Mouse (Mus musculus) forebrain, embryonic 13.5 days (tissue): ENCODE data around the gene Erp44. TPM values are rescaled to one million over a fixed set of nuclear protein-coding genes. Genes with fewer than 3 reads are reported as not detected.

Experiments
- ATAC-seq: fragments of 200-750 bp; cut with Nextera tagmentation; 2 replicates; pipeline ENCODE4 v1.8.0; 2017
- H3K27ac ChIP-seq: fragments of 300-500 bp; sonication (generic); 2 replicates; pipeline ENCODE4 v1.5.1; 2015; ENCODE audit warnings: inconsistent platforms, mild to moderate bottlenecking, moderate library complexity
- H3K27me3 ChIP-seq: fragments of 300-500 bp; sonication (generic); 2 replicates; pipeline ENCODE4 v1.6.1; 2015; ENCODE audit warnings: mild to moderate bottlenecking, inconsistent platforms
- H3K36me3 ChIP-seq: fragments of 300-500 bp; sonication (generic); 2 replicates; pipeline ENCODE4 v1.6.1; 2015; ENCODE audit warnings: mild to moderate bottlenecking, inconsistent platforms; ENCODE audit not compliant: poor library complexity, severe bottlenecking
- H3K4me1 ChIP-seq: fragments of 300-500 bp; sonication (generic); 2 replicates; pipeline ENCODE4 v1.6.1; 2015; ENCODE audit warnings: inconsistent platforms
- H3K4me2 ChIP-seq: fragments of 300-500 bp; sonication (generic); 2 replicates; pipeline ENCODE4 v1.6.1; 2015; ENCODE audit warnings: inconsistent platforms, mild to moderate bottlenecking, moderate library complexity
- H3K4me3 ChIP-seq: fragments of 300-500 bp; sonication (generic); 2 replicates; pipeline ENCODE4 v1.5.1; 2015; ENCODE audit warnings: mild to moderate bottlenecking, inconsistent platforms
- H3K9ac ChIP-seq: fragments of 300-500 bp; sonication (generic); 2 replicates; pipeline ENCODE4 v1.6.1; 2015; ENCODE audit warnings: mild to moderate bottlenecking, inconsistent platforms
- H3K9me3 ChIP-seq: fragments of 300-500 bp; sonication (generic); replicated peaks from 2 replicates; pipeline ENCODE4 v1.6.1; 2016; ENCODE audit warnings: inconsistent platforms
- WGBS: fragments of 180-500 bp; shearing (Covaris S2); methylation state at CpG from one replicate; pipeline ENCODE4 v1.1.7; 2015; 5-methylcytosine and 5-hydroxymethylcytosine counted together
- polyA plus RNA-seq: library from polyadenylated mRNA; unstranded; fragments of >200 nt; fragmentation: Nextera tagmentation; extraction: Ambion mirVana; gene quantifications from 2 replicates; pipeline ENCODE4 v1.2.1, GENCODE M21; 2015

Gene Erp44
- polyA plus RNA-seq, 1 experiment from 2014 or later = 60.7 TPM

DNA sequence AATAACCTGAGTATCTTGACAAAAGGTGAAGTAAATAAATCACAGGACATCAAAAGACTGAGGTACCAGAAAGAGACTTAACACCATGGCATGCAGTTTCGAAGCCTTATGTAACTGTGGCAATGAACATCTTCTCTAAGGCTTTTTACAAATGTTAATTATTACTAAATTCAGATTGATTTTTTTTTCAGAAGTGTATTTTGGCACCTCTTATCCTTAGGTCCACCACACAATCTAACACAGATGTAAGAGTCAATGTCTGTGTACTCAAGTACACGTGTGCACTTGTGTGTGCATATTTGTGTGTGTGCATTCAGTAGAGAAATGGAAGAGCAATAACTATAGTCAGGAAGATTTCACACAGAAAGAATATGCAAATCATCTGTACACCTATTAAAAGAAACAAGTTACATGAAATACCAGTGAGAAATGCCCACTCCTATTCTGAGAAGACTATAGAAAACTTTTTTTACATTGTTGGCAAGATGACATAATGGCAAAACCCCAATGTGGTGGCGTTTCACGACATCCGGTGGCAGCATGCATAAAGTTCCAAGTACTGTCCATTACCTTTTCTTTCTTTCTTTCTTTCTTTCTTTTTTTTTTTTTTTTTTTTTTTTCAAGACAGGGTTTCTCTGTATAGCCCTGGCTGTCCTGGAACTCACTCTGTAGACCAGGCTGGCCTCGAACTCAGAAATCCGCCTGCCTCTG lies 6.1 kb downstream of the Erp44 start:
- ATAC-seq = no peak
- Histone ChIP-seq H3K27me3 (no peaks in the 10 kb centered on the region), H3K9ac (no peak overlapping the region), H3K4me2 (no peak overlapping the region), H3K4me1 (peaks cover 10% of the 10 kb centered on the region), H3K27ac (no peak overlapping the region), H3K4me3 (no peak overlapping the region), H3K9me3 (0 out of 2 replicates have a peak, but pooled peaks cover 3% of the 10 kb centered on the region), H3K36me3 (0 out of 2 replicates have a peak, but pooled peaks cover 7% of the 10 kb centered on the region)
- WGBS = 96% methylated on average over 7 of the region's 7 CpGs

DNA sequence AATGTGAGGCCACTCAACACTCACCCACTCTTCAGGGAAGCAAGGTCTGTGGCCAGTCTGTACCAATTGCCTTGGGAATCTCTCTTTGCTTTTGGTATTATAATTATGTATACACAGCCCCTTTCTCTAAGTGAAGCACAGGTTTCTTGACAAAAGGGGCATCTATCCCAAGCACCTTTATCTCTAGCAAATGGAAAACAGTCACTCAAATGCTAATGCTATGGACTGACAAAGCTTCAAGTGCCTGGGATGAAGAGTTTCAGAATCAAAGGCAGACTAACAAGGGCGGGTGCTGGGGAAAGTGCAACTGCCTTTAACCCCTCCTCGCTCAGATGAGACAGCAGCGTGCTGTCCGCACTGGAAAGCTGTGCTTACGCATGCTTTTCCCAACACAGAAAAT lies 7.5 kb downstream of the Erp44 start:
- no peak for ATAC-seq
- Histone ChIP-seq H3K27me3 (no peaks in the 10 kb centered on the region), H3K4me2 (no peak overlapping the region), H3K4me3 (no peak overlapping the region), H3K36me3 (0 out of 2 replicates have a peak, but pooled peaks cover 7% of the 10 kb centered on the region), H3K4me1 (peaks cover 6% of the 10 kb centered on the region), H3K9ac (no peak overlapping the region), H3K27ac (no peak overlapping the region), H3K9me3 (0 out of 2 replicates have a peak, but pooled peaks cover 3% of the 10 kb centered on the region)
- WGBS = 41% methylated on average over 5 of the region's 5 CpGs

DNA sequence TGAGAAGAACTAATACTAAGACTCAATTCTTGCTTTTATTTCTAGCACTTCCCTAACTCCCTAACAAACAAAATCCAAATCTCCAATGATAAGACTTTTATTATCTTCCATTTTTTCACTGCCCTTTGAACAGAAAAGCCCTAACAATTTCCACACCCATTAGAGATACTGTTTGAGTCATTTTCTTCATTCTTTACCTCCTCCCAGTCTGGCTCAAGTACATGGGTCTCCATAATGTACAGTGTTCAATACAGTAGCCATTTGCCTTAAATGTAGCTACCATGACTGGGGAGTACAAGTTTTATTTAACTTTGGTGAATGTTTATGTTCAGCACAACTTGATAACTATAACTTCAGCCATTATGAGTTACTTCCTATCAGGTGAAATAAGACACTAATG lies 8.8 kb downstream of the Erp44 start:
- H3K4me3 ChIP-seq = no peak overlapping the region
- no peaks in the 10 kb centered on the region for H3K27me3 ChIP-seq
- no peak overlapping the region for H3K9ac ChIP-seq
- ATAC-seq = no peak
- peaks cover 6% of the 10 kb centered on the region for H3K4me1 ChIP-seq
- H3K27ac ChIP-seq = no peak overlapping the region
- no peak overlapping the region for H3K4me2 ChIP-seq
- 0 out of 2 replicates have a peak, but pooled peaks cover 3% of the 10 kb centered on the region for H3K9me3 ChIP-seq
- H3K36me3 ChIP-seq = 0 out of 2 replicates have a peak, but pooled peaks cover 7% of the 10 kb centered on the region

DNA sequence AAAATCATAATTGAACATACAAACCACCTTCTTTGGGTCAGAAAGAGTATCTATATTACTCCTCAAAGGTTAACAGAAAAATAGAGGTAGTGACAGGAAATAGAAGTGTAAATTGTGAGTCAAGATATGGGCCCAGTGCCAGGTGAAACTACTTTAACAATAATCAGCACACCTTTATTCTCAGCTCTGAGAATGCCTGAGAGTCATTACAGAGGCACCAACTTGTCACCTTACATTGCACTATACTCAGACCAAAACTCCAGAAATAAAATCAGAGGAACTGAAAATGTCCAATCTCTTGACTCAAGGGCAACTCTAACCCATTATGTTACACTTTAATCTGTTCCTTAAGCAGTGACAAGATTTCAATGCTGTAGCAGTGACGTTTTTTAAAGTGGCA lies 11.2 kb downstream of the Erp44 start:
- no peak overlapping the region for H3K4me3 ChIP-seq
- no peaks in the 10 kb centered on the region for H3K27me3 ChIP-seq
- ATAC-seq = no peak
- no peak overlapping the region for H3K4me2 ChIP-seq
- H3K9me3 ChIP-seq = no peaks in the 10 kb centered on the region
- no peak overlapping the region for H3K9ac ChIP-seq
- H3K4me1 ChIP-seq = peaks cover 6% of the 10 kb centered on the region
- 79% methylated on average over 1 of the region's 1 CpGs for WGBS
- no peak overlapping the region for H3K27ac ChIP-seq
- H3K36me3 ChIP-seq = no peaks in the 10 kb centered on the region

DNA sequence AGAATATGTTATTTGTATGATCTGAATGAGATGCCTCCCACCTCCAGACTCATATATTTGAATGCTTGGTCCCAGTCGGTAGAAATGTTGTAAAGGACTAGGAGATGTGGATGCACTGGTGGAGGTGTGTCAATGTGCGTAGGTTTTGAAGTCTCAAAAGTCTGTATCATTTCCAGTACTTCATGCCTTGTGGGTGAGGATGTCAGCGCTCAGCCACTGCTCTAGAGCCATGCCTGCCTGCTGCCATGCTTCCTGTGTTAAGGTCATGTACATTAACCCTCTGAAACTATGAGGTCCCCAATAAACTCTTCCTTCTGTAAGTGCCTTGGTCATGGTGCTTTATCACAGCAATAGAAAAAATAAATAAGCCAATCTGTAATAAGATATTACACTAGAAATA lies 11.7 kb downstream of the Erp44 start:
- H3K27ac ChIP-seq = no peak overlapping the region
- no peak overlapping the region for H3K9ac ChIP-seq
- H3K4me2 ChIP-seq = no peak overlapping the region
- H3K27me3 ChIP-seq = no peaks in the 10 kb centered on the region
- H3K4me3 ChIP-seq = no peak overlapping the region
- H3K9me3 ChIP-seq = no peaks in the 10 kb centered on the region
- no peaks in the 10 kb centered on the region for H3K36me3 ChIP-seq
- no peak for ATAC-seq
- H3K4me1 ChIP-seq = peaks cover 6% of the 10 kb centered on the region
- WGBS = 89% methylated on average over 3 of the region's 3 CpGs

DNA sequence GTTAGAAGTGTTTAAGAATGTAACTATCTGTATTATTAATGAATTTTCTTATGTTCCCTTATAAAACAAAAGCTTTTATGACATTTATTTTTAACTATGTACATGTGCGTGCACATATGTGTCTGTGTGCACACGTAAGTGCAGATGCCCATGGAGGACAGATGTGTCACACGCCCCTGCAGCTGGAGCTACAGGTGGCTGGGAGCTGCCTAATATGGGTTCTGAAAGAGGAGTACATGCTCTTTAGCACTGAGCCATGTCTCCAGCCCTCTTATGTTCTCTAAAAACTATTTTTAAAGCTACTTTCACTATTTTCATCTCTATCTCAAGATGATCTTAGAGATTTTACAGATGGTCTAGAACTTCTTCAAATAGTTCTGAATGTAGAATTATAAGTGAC lies 21.3 kb downstream of the Erp44 start:
- no peaks in the 10 kb centered on the region for H3K9me3 ChIP-seq
- no peaks in the 10 kb centered on the region for H3K4me1 ChIP-seq
- no peak overlapping the region for H3K4me3 ChIP-seq
- no peaks in the 10 kb centered on the region for H3K36me3 ChIP-seq
- H3K27me3 ChIP-seq = no peaks in the 10 kb centered on the region
- 93% methylated on average over 3 of the region's 3 CpGs for WGBS
- no peak overlapping the region for H3K27ac ChIP-seq
- H3K4me2 ChIP-seq = no peak overlapping the region
- ATAC-seq = no peak
- H3K9ac ChIP-seq = no peak overlapping the region

DNA sequence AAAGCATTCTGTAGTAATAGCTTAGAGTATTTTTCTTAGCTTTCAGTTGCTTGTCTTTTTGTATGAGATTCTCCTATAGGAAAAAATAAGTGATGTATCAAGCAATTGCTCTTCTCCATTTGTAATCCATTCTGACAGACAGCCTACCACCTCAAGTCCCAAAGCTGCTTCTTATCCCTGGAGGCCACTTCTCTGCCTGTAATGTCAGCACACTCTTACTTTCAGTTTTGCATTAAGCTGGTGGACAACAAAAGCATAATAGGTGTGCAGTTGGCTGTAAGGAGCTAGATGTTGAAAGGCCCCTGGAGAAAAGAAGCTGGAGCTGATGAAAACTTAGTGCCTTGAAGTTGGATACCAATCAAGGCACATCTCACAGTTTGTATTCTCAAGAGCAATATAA lies 26.1 kb downstream of the Erp44 start:
- Histone ChIP-seq H3K27ac (no peak overlapping the region), H3K4me3 (no peak overlapping the region), H3K4me2 (no peak overlapping the region), H3K4me1 (no peaks in the 10 kb centered on the region), H3K36me3 (no peaks in the 10 kb centered on the region), H3K9me3 (no peaks in the 10 kb centered on the region), H3K9ac (no peak overlapping the region), H3K27me3 (no peaks in the 10 kb centered on the region)
- ATAC-seq = no peak

DNA sequence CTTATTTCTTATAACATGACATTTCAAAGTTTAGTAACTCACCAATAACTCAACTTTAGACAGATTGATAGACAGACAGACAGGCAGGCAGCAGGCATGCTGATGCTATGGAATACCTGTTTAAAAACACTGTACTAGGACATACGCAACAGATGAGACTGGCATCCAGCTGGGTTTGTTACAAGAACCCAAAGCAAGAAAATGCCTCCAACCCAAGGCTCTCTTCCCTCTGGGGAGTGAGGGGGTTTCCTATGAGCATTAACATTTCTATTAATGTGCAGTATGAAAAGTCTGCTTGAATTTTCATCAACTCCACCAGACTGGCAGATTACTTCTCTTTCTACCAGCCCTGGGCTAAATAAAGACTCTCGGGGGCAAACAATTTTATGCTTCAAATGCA lies 35.1 kb downstream of the Erp44 start:
- Histone ChIP-seq H3K9ac (no peak overlapping the region), H3K27ac (no peak overlapping the region), H3K9me3 (no peaks in the 10 kb centered on the region), H3K4me3 (no peak overlapping the region), H3K4me2 (no peak overlapping the region), H3K36me3 (no peaks in the 10 kb centered on the region), H3K27me3 (no peaks in the 10 kb centered on the region), H3K4me1 (no peaks in the 10 kb centered on the region)
- no peak for ATAC-seq
- 83% methylated on average over 2 of the region's 2 CpGs for WGBS

DNA sequence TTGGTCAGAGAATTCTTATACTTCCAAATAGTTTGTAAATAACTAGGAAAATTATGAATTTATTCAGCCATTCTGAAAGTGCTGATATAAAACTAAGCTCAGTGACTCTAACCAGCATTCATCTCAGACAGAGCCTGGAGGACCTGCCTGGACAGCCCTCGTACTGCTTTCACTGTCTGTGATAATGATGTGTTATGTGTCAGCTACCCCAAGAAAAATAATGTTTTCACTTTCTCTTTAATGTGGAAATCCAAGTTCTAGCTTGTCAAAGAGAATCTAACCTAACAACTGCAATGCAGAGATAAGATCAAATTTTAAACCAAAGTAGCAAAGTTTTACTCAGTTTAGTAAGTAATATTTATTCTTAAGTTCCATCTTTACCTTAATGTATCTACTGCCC lies 35.6 kb downstream of the Erp44 start:
- ATAC-seq = no peak
- WGBS = 72% methylated on average over 1 of the region's 1 CpGs

DNA sequence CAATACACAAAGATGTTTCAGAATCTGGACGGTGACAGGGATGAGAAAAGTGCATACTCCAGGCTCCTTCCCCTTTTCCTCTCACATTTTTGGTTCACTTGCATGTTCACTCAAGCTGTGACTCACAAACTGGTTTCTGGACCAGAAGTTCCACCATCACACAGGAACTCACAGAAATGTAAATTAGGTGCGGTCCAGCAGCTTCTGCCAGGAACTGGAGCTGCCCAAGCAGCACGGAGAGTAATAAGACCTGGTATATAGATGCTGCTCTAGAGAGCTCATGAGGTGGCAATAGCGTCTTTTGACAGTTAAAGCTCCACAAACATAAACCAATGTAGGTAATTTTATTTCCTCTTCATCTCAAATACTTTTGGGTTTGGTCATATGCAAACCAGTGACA lies 36.9 kb downstream of the Erp44 start:
- no peaks in the 10 kb centered on the region for H3K36me3 ChIP-seq
- WGBS = 86% methylated on average over 4 of the region's 4 CpGs
- H3K27me3 ChIP-seq = no peaks in the 10 kb centered on the region
- H3K4me1 ChIP-seq = no peaks in the 10 kb centered on the region
- ATAC-seq = no peak
- H3K4me3 ChIP-seq = no peak overlapping the region
- no peaks in the 10 kb centered on the region for H3K9me3 ChIP-seq
- H3K27ac ChIP-seq = no peak overlapping the region
- H3K4me2 ChIP-seq = no peak overlapping the region
- H3K9ac ChIP-seq = no peak overlapping the region

More for the DNA sequence above, 35.6 kb downstream of the Erp44 start:
- Histone ChIP-seq H3K4me2 (no peak overlapping the region), H3K4me3 (no peak overlapping the region), H3K27me3 (no peaks in the 10 kb centered on the region), H3K4me1 (no peaks in the 10 kb centered on the region), H3K9ac (no peak overlapping the region), H3K27ac (no peak overlapping the region), H3K36me3 (no peaks in the 10 kb centered on the region), H3K9me3 (no peaks in the 10 kb centered on the region)

DNA sequence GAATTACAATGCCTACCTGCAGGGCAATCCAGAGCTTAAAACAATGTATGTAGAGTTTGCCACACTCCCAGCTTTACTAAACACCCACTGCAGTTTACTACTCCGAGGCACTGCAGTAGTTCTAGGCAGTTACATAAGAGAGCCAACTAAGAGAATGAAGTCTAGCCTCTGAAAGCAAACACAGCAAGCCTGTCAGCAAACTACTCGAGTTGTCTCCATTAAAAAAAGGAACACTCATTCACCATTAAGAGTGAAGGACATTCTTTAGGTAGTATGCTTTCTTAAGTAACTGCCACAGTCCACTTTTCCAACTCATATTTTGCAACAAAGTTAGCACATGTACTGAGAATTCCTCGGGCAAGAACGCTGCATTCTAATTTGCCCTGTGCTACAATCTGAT lies 40.3 kb downstream of the Erp44 start:
- Histone ChIP-seq H3K9ac (no peak overlapping the region), H3K4me2 (no peak overlapping the region), H3K4me1 (no peaks in the 10 kb centered on the region), H3K27me3 (no peaks in the 10 kb centered on the region), H3K4me3 (no peak overlapping the region), H3K36me3 (no peaks in the 10 kb centered on the region), H3K27ac (no peak overlapping the region), H3K9me3 (no peaks in the 10 kb centered on the region)
- 87% methylated on average over 4 of the region's 4 CpGs for WGBS
- ATAC-seq = no peak

DNA sequence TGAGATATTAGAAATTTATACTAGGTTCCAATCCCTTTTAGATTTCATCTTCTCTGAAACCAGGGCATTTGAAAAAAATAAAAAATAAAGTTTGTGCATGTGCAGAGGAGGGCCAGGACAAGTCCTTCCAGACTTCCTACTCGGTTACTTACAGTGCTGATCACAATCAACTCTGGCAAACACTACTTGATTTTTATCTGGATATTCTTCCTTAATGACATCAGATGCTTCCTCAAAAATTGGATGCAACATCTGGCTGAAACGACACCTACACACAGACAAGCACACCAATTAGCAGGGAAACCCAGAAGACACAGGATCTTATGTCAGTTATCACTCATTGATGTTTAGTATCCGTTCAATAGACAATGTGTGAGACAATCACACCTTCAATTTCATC lies 42.6 kb downstream of the Erp44 start:
- Histone ChIP-seq H3K36me3 (no peaks in the 10 kb centered on the region), H3K4me1 (no peaks in the 10 kb centered on the region), H3K4me2 (no peak overlapping the region), H3K27ac (no peak overlapping the region), H3K9ac (no peak overlapping the region), H3K9me3 (no peaks in the 10 kb centered on the region), H3K27me3 (no peaks in the 10 kb centered on the region), H3K4me3 (no peak overlapping the region)
- 75% methylated on average over 3 of the region's 3 CpGs for WGBS
- ATAC-seq = no peak

DNA sequence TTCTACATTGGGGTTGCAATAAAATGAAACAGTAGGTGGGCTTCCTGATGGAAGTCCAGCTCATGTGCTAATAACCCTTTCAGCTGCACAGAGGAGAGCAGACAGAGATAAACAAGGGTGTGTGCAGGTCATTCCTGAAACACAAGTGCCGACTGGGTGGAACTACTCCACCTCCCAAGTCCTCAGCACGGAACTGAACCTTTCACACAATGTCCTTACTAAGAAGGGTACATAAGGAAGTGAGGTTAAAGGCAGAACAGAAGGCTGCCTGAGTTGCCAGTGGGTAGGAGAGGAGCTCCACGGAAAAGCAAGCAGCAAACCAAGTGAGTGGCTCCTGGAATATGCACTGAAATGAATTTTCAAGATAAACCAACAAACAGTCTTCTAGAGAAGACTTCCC lies 52.6 kb downstream of the Erp44 start:
- Histone ChIP-seq H3K4me1 (no peaks in the 10 kb centered on the region), H3K36me3 (no peaks in the 10 kb centered on the region), H3K27ac (no peak overlapping the region), H3K4me3 (no peak overlapping the region), H3K4me2 (no peak overlapping the region), H3K9me3 (no peaks in the 10 kb centered on the region), H3K27me3 (no peaks in the 10 kb centered on the region), H3K9ac (no peak overlapping the region)
- WGBS = 67% methylated on average over 3 of the region's 3 CpGs
- ATAC-seq = no peak
